Mouse (Mus musculus) limb, embryonic 14.5 days (tissue): ENCODE results near the gene Stard8. TPM values are rescaled to one million over a fixed set of nuclear protein-coding genes. Genes with fewer than 3 reads are reported as not detected.

ENCODE experiments used
- ATAC-seq: fragments of 200-750 bp; cut with Nextera tagmentation; 2 replicates; pipeline ENCODE4 v1.8.0; 2017; ENCODE audit warnings: low read depth, moderate number of reproducible peaks, moderate TSS enrichment; ENCODE audit not compliant: low FRiP score
- DNase-seq: peaks from one replicate; pipeline ENCODE4 v3.0.0-alpha.2; 2015; ENCODE audit warnings: low spot score
- H3K27ac ChIP-seq: fragments of 300-500 bp; sonication (generic); replicated peaks from 2 replicates; pipeline ENCODE4 v1.5.1; 2014; ENCODE audit warnings: low read depth, mild to moderate bottlenecking, low read length, moderate library complexity, mixed read lengths
- H3K27me3 ChIP-seq: fragments of 300-500 bp; sonication (generic); 2 replicates; pipeline ENCODE4 v1.6.1; 2014; ENCODE audit warnings: low read length, mixed read lengths; ENCODE audit not compliant: control insufficient read depth, insufficient read depth
- H3K36me3 ChIP-seq: fragments of 300-500 bp; sonication (generic); 2 replicates; pipeline ENCODE4 v1.6.1; 2014; ENCODE audit warnings: mild to moderate bottlenecking, low read length, moderate library complexity, mixed read lengths; ENCODE audit not compliant: control insufficient read depth, insufficient read depth
- H3K4me1 ChIP-seq: fragments of 300-500 bp; sonication (generic); 2 replicates; pipeline ENCODE4 v1.6.1; 2014; ENCODE audit warnings: antibody characterized with exemption, low read length, mixed read lengths; ENCODE audit not compliant: control insufficient read depth, insufficient read depth
- H3K4me2 ChIP-seq: fragments of 300-500 bp; sonication (generic); replicated peaks from 2 replicates; pipeline ENCODE4 v1.6.1; 2014; ENCODE audit warnings: low read depth, mild to moderate bottlenecking, low read length, moderate library complexity; ENCODE audit not compliant: severe bottlenecking
- H3K4me3 ChIP-seq: fragments of 300-500 bp; sonication (generic); replicated peaks from 2 replicates; pipeline ENCODE4 v1.5.1; 2014; ENCODE audit warnings: low read length
- H3K9ac ChIP-seq: fragments of 300-500 bp; sonication (generic); 2 replicates; pipeline ENCODE4 v1.6.1; 2014; ENCODE audit warnings: mild to moderate bottlenecking, low read depth, low read length, moderate library complexity; ENCODE audit not compliant: severe bottlenecking
- H3K9me3 ChIP-seq: fragments of 300-500 bp; sonication (generic); 2 replicates; pipeline ENCODE4 v1.6.1; 2016; ENCODE audit warnings: low read length; ENCODE audit not compliant: control insufficient read depth
- POLR2A ChIP-seq: fragments of 200-500 bp; IDR thresholded peaks from 2 replicates; pipeline ENCODE4 v1.8.0; 2012; ENCODE audit warnings: inconsistent platforms, mild to moderate bottlenecking, moderate library complexity, borderline replicate concordance; ENCODE audit not compliant: insufficient read depth, insufficient read length; ENCODE audit errors: extremely low read depth
- WGBS: fragments of 180-500 bp; shearing (Covaris S2); extraction: QIAGEN DNeasy Blood & Tissue Kit; methylation state at CpG from one replicate; pipeline ENCODE4 v1.1.7; 2014; 5-methylcytosine and 5-hydroxymethylcytosine counted together
- polyA plus RNA-seq, 2 experiments: library from polyadenylated mRNA; depleted of rRNA in 1 of 2; stranded (reverse) in 1 of 2; unstranded in 1 of 2; fragments of >200 nt; fragmentation: Nextera tagmentation in 1 of 2; extraction: Ambion mirVana in 1 of 2; gene quantifications; 2 replicates each; pipeline versions ENCODE4 v1.2.1 to v1.2.3; 2012 to 2014

Gene Stard8
- polyA plus RNA-seq, 2 experiments = 7.4 to 13.7 TPM

- H3K4me1 ChIP-seq = no peaks in the 10 kb centered on the region
- H3K27me3 ChIP-seq = no peaks in the 10 kb centered on the region
- H3K9me3 ChIP-seq = no peaks in the 10 kb centered on the region
- ATAC-seq (no peak), DNase-seq (no peak)
- TF ChIP-seq POLR2A = no peak
- no peak overlapping the region for H3K27ac ChIP-seq
- H3K9ac ChIP-seq = no peak overlapping the region
- no peak overlapping the region for H3K4me3 ChIP-seq
- no peak overlapping the region for H3K4me2 ChIP-seq
- H3K36me3 ChIP-seq = no peaks in the 10 kb centered on the region
- WGBS = 48% methylated on average over 3 of the region's 3 CpGs
These were observed 32.4 kb downstream of the Stard8 start for GRCm38 (mm10) chrX:99035407-99035806.

GRCm38 (mm10) chrX:99042451-99042951 is 39.5 kb downstream of the Stard8 start:
- H3K36me3 ChIP-seq = no peaks in the 10 kb centered on the region
- H3K4me3 ChIP-seq = peak overlapping the region; percentile 41
- no peak for TF ChIP-seq POLR2A
- H3K4me2 ChIP-seq = peak overlapping the region; percentile 71
- no peaks in the 10 kb centered on the region for H3K4me1 ChIP-seq
- no peak overlapping the region for H3K27ac ChIP-seq
- 0 out of 2 replicates have a peak, but pooled peaks cover 7% of the 10 kb centered on the region for H3K27me3 ChIP-seq
- H3K9me3 ChIP-seq = no peaks in the 10 kb centered on the region
- peak overlapping the region; percentile 22 for H3K9ac ChIP-seq
- WGBS = 30% methylated on average over 23 of the region's 31 CpGs
- peak; percentile 81 for DNase-seq
- ATAC-seq = peak; percentile 95

GRCm38 (mm10) chrX:99043275-99043674 is 40.2 kb downstream of the Stard8 start:
- no peak for ATAC-seq
- no peak for TF ChIP-seq POLR2A

GRCm38 (mm10) chrX:99043739-99044138 is 40.7 kb downstream of the Stard8 start:
- ATAC-seq (no peak), DNase-seq (no peak)
- no peak for TF ChIP-seq POLR2A
- peak overlapping the region; percentile 71; the same call in 1 of the 2 replicates for H3K4me2 ChIP-seq
- no peak overlapping the region for H3K9ac ChIP-seq
- no peak overlapping the region for H3K27ac ChIP-seq
- 0 out of 2 replicates have a peak, but pooled peaks cover 7% of the 10 kb centered on the region for H3K27me3 ChIP-seq
- H3K36me3 ChIP-seq = no peaks in the 10 kb centered on the region
- H3K4me3 ChIP-seq = no peak overlapping the region
- no peaks in the 10 kb centered on the region for H3K4me1 ChIP-seq
- 73% methylated on average over 5 of the region's 5 CpGs for WGBS
- H3K9me3 ChIP-seq = no peaks in the 10 kb centered on the region

More at GRCm38 (mm10) chrX:99043275-99043674, 40.2 kb downstream of the Stard8 start:
- no peaks in the 10 kb centered on the region for H3K9me3 ChIP-seq
- WGBS = 48% methylated on average over 6 of the region's 6 CpGs
- H3K4me1 ChIP-seq = no peaks in the 10 kb centered on the region
- no peak overlapping the region for H3K27ac ChIP-seq
- H3K9ac ChIP-seq = peak overlapping the region; percentile 22
- peak overlapping the region; percentile 71 for H3K4me2 ChIP-seq
- 0 out of 2 replicates have a peak, but pooled peaks cover 7% of the 10 kb centered on the region for H3K27me3 ChIP-seq
- H3K4me3 ChIP-seq = peak overlapping the region; percentile 41
- DNase-seq = no peak
- H3K36me3 ChIP-seq = no peaks in the 10 kb centered on the region

GRCm38 (mm10) chrX:99045315-99045714 is 42.3 kb downstream of the Stard8 start:
- Histone ChIP-seq H3K4me3 (no peak overlapping the region), H3K4me2 (no peak overlapping the region), H3K27ac (no peak overlapping the region), H3K27me3 (0 out of 2 replicates have a peak, but pooled peaks cover 7% of the 10 kb centered on the region), H3K9ac (no peak overlapping the region), H3K9me3 (no peaks in the 10 kb centered on the region), H3K36me3 (no peaks in the 10 kb centered on the region), H3K4me1 (no peaks in the 10 kb centered on the region)
- DNase-seq (no peak), ATAC-seq (no peak)
- whole genome bisulfite sequencing = 61% methylated on average over 7 of the region's 7 CpGs
- no peak for TF ChIP-seq POLR2A
